Mouse (Mus musculus): Measurements from ENCODE around the gene Aga. TPM values are rescaled to one million over a fixed set of nuclear protein-coding genes. Genes with fewer than 3 reads are reported as not detected.
"Not testable (repeated sequence)": the region's sequence is repeated elsewhere in the genome, so short reads cannot be mapped to it uniquely, and the experiment has no call there.

Gene Aga
- polyA plus RNA-seq (2012; fragmentation: generic; extraction: Trizol): 37.3 TPM

GRCm38 (mm10) chr8:53511551-53512127 lies at the start of gene Aga:
Gene Aga, plus strand, starts transcription at chr8:53511727.
- TF ChIP-seq TCF3 (IDR thresholded peaks at IDR 0.05; ENCODE audit: insufficient read length, low read depth): no peak
- no peak for TF ChIP-seq MYOD1 (IDR thresholded peaks at IDR 0.05; ENCODE audit: control insufficient read depth in 1 of 3, insufficient read length in 2 of 3, low read depth in 2 of 3)
- TF ChIP-seq TCF12 (IDR thresholded peaks at IDR 0.05; ENCODE audit: insufficient read depth, poor library complexity, severe bottlenecking): no peak
- no peak for TF ChIP-seq MAX (IDR thresholded peaks at IDR 0.05; ENCODE audit: low read depth)
- TF ChIP-seq REST (IDR thresholded peaks at IDR 0.05; ENCODE audit: insufficient read depth, insufficient read length): no peak
- peak; percentile 15 for TF ChIP-seq USF1 (IDR thresholded peaks at IDR 0.05; ENCODE audit: low read depth)
- TF ChIP-seq MYOG (IDR thresholded peaks at IDR 0.05; ENCODE audit: control insufficient read depth in 1 of 3, insufficient read depth in 1 of 3, insufficient read length in 2 of 3, low read depth in 2 of 3): peak in 1 of 3 experiments; percentile 30
- peak; percentile 57 for TF ChIP-seq POLR2A (IDR thresholded peaks at IDR 0.05; ENCODE audit: insufficient read length, low read depth)
- TF ChIP-seq E2F4 (IDR thresholded peaks at IDR 0.05; ENCODE audit: insufficient read depth): no peak
- no peak for TF ChIP-seq CEBPB (IDR thresholded peaks at IDR 0.05; ENCODE audit: insufficient read depth, poor library complexity, severe bottlenecking)
- no peak for TF ChIP-seq POLR2AphosphoS2 (IDR thresholded peaks at IDR 0.05; ENCODE audit: insufficient read length, low read depth)
- H3K36me3 ChIP-seq (ENCODE audit: control insufficient read depth, insufficient read depth): peaks cover 9% of the 10 kb centered on the region
- no peaks in the 10 kb centered on the region for H3K27me3 ChIP-seq (ENCODE audit: control insufficient read depth, insufficient read depth, insufficient read length)
- peak within 1 kb of the TSS; percentile 91 for H3K4me2 ChIP-seq (ENCODE audit: low read depth)
- H3K4me3 ChIP-seq: peak within 1 kb of the TSS; percentile 46
- H3K79me2 ChIP-seq (ENCODE audit: control insufficient read depth, insufficient read depth): peaks cover 6% of the 10 kb centered on the region
- no peak within 1 kb of the TSS for H3ac ChIP-seq (ENCODE audit: control insufficient read depth, insufficient read length)

GRCm38 (mm10) chr8:53489063-53489462 lies 22.5 kb upstream of the Aga start:
- Histone ChIP-seq H3K79me2 (ENCODE audit: control insufficient read depth, insufficient read depth) (no peaks in the 10 kb centered on the region), H3K4me2 (ENCODE audit: low read depth) (no peak overlapping the region), H3K27me3 (ENCODE audit: control insufficient read depth, insufficient read depth, insufficient read length) (no peaks in the 10 kb centered on the region), H3K36me3 (ENCODE audit: control insufficient read depth, insufficient read depth) (no peaks in the 10 kb centered on the region), H3K4me3 (no peak overlapping the region), H3ac (ENCODE audit: control insufficient read depth, insufficient read length) (no peak overlapping the region)
- TF ChIP-seq MYOG (IDR thresholded peaks at IDR 0.05; ENCODE audit: control insufficient read depth in 1 of 3, insufficient read depth in 1 of 3, insufficient read length in 2 of 3, low read depth in 2 of 3) (no peak), TCF3 (IDR thresholded peaks at IDR 0.05; ENCODE audit: insufficient read length, low read depth) (no peak), MAX (IDR thresholded peaks at IDR 0.05; ENCODE audit: low read depth) (no peak), REST (IDR thresholded peaks at IDR 0.05; ENCODE audit: insufficient read depth, insufficient read length) (no peak), CEBPB (IDR thresholded peaks at IDR 0.05; ENCODE audit: insufficient read depth, poor library complexity, severe bottlenecking) (no peak)

- no peaks in the 10 kb centered on the region for H3K27me3 ChIP-seq (ENCODE audit: control insufficient read depth, insufficient read depth, insufficient read length)
- no peak for TF ChIP-seq MYOD1 (IDR thresholded peaks at IDR 0.05; ENCODE audit: control insufficient read depth in 1 of 3, insufficient read length in 2 of 3, low read depth in 2 of 3)
- H3K36me3 ChIP-seq (ENCODE audit: control insufficient read depth, insufficient read depth): no peaks in the 10 kb centered on the region
- no peak overlapping the region for H3K4me3 ChIP-seq
- no peak overlapping the region for H3K4me2 ChIP-seq (ENCODE audit: low read depth)
- no peaks in the 10 kb centered on the region for H3K79me2 ChIP-seq (ENCODE audit: control insufficient read depth, insufficient read depth)
- H3ac ChIP-seq (ENCODE audit: control insufficient read depth, insufficient read length): no peak overlapping the region
Measured at GRCm38 (mm10) chr8:53496216-53496615, 15.3 kb upstream of the Aga start.

GRCm38 (mm10) chr8:53496885-53497326 lies 14.6 kb upstream of the Aga start:
- Histone ChIP-seq H3K4me3 (no peak overlapping the region), H3K4me2 (ENCODE audit: low read depth) (no peak overlapping the region), H3K27me3 (ENCODE audit: control insufficient read depth, insufficient read depth, insufficient read length) (no peaks in the 10 kb centered on the region), H3K79me2 (ENCODE audit: control insufficient read depth, insufficient read depth) (no peaks in the 10 kb centered on the region), H3ac (ENCODE audit: control insufficient read depth, insufficient read length) (no peak overlapping the region), H3K36me3 (ENCODE audit: control insufficient read depth, insufficient read depth) (no peaks in the 10 kb centered on the region)
- TF ChIP-seq REST (IDR thresholded peaks at IDR 0.05; ENCODE audit: insufficient read depth, insufficient read length): no peak
- peak in 1 of 3 experiments; percentile 66 for TF ChIP-seq MYOD1 (IDR thresholded peaks at IDR 0.05; ENCODE audit: control insufficient read depth in 1 of 3, insufficient read length in 2 of 3, low read depth in 2 of 3)

- not testable (repeated sequence) for H3K36me3 ChIP-seq (ENCODE audit: control insufficient read depth, insufficient read depth)
Measured at GRCm38 (mm10) chr8:53538049-53538448, 26.5 kb downstream of the Aga start.

GRCm38 (mm10) chr8:53539585-53539984 lies 28.1 kb downstream of the Aga start:
- TF ChIP-seq POLR2AphosphoS2 (IDR thresholded peaks at IDR 0.05; ENCODE audit: insufficient read length, low read depth) (no peak), POLR2A (IDR thresholded peaks at IDR 0.05; ENCODE audit: insufficient read length, low read depth) (no peak), SRF (IDR thresholded peaks at IDR 0.05; ENCODE audit: control insufficient read depth, insufficient read length, low read depth) (no peak), MAX (IDR thresholded peaks at IDR 0.05; ENCODE audit: low read depth) (no peak)
- Histone ChIP-seq H3K36me3 (ENCODE audit: control insufficient read depth, insufficient read depth) (no peaks in the 10 kb centered on the region), H3K79me2 (ENCODE audit: control insufficient read depth, insufficient read depth) (no peaks in the 10 kb centered on the region)

More at GRCm38 (mm10) chr8:53538049-53538448, 26.5 kb downstream of the Aga start:
- not testable (repeated sequence) for H3K4me2 ChIP-seq (ENCODE audit: low read depth); H3ac ChIP-seq (ENCODE audit: control insufficient read depth, insufficient read length); H3K4me3 ChIP-seq; H3K27me3 ChIP-seq (ENCODE audit: control insufficient read depth, insufficient read depth, insufficient read length); H3K79me2 ChIP-seq (ENCODE audit: control insufficient read depth, insufficient read depth)

More at GRCm38 (mm10) chr8:53539585-53539984, 28.1 kb downstream of the Aga start:
- no peak overlapping the region for H3K4me2 ChIP-seq (ENCODE audit: low read depth)
- H3K4me3 ChIP-seq: no peak overlapping the region
- no peak overlapping the region for H3ac ChIP-seq (ENCODE audit: control insufficient read depth, insufficient read length)
- H3K27me3 ChIP-seq (ENCODE audit: control insufficient read depth, insufficient read depth, insufficient read length): no peaks in the 10 kb centered on the region

All from myocyte (in vitro differentiated cells).